Mouse (Mus musculus) limb, embryonic 12.5 days (tissue): ENCODE data around the gene Cpa1. TPM values are rescaled to one million over a fixed set of nuclear protein-coding genes. Genes with fewer than 3 reads are reported as not detected.

Experiments
- ATAC-seq: fragments of 200-750 bp; cut with Nextera tagmentation; 2 replicates; pipeline ENCODE4 v1.8.0; 2017; ENCODE audit warnings: low read depth, moderate TSS enrichment; ENCODE audit not compliant: insufficient number of reproducible peaks, insufficient read depth, low FRiP score, low TSS enrichment
- H3K27ac ChIP-seq: fragments of 300-500 bp; sonication (generic); 2 replicates; pipeline ENCODE4 v1.5.1; 2016; ENCODE audit warnings: mild to moderate bottlenecking, moderate library complexity
- H3K27me3 ChIP-seq: fragments of 300-500 bp; sonication (generic); 2 replicates; pipeline ENCODE4 v1.6.1; 2016; ENCODE audit warnings: mild to moderate bottlenecking, moderate library complexity
- H3K36me3 ChIP-seq: fragments of 300-500 bp; sonication (generic); 2 replicates; pipeline ENCODE4 v1.6.1; 2016; ENCODE audit warnings: mild to moderate bottlenecking, moderate library complexity
- H3K4me1 ChIP-seq: fragments of 300-500 bp; sonication (generic); replicated peaks from 2 replicates; pipeline ENCODE4 v1.6.1; 2016
- H3K4me2 ChIP-seq: fragments of 300-500 bp; sonication (generic); 2 replicates; pipeline ENCODE4 v1.6.1; 2016; ENCODE audit warnings: mild to moderate bottlenecking, moderate library complexity
- H3K4me3 ChIP-seq: fragments of 300-500 bp; sonication (generic); replicated peaks from 2 replicates; pipeline ENCODE4 v1.5.1; 2016; ENCODE audit warnings: mild to moderate bottlenecking
- H3K9ac ChIP-seq: fragments of 300-500 bp; sonication (generic); replicated peaks from 2 replicates; pipeline ENCODE4 v1.6.1; 2016; ENCODE audit warnings: mild to moderate bottlenecking, moderate library complexity
- H3K9me3 ChIP-seq: fragments of 300-500 bp; sonication (generic); 2 replicates; pipeline ENCODE4 v1.6.1; 2016; ENCODE audit warnings: mild to moderate bottlenecking, moderate library complexity
- WGBS: fragments of 180-500 bp; shearing (Covaris S2); methylation state at CpG from one replicate; pipeline ENCODE4 v1.1.7; 2016; 5-methylcytosine and 5-hydroxymethylcytosine counted together
- polyA plus RNA-seq: library from polyadenylated mRNA; unstranded; fragments of >200 nt; fragmentation: Nextera tagmentation; extraction: Ambion mirVana; gene quantifications from 2 replicates; pipeline ENCODE4 v1.2.1, GENCODE M21; 2016

Cpa1 gene
- polyA plus RNA-seq, 1 experiment from 2014 or later, result 0.40 TPM

- Histone ChIP-seq H3K4me1 (peaks cover 23% of the 10 kb centered on the region), H3K4me2 (no peak overlapping the region), H3K27ac (no peak overlapping the region), H3K9ac (no peak overlapping the region), H3K36me3 (no peaks in the 10 kb centered on the region), H3K4me3 (no peak overlapping the region), H3K27me3 (no peaks in the 10 kb centered on the region), H3K9me3 (no peaks in the 10 kb centered on the region)
- 52% methylated on average over 4 of the region's 4 CpGs for WGBS
- ATAC-seq, result no peak
Observed at GRCm38 (mm10) chr6:30621986-30622389, 17.0 kb upstream of the Cpa1 start.

GRCm38 (mm10) chr6:30624763-30625162, 14.3 kb upstream of the Cpa1 start:
- Histone ChIP-seq H3K4me2 (no peak overlapping the region), H3K9me3 (no peaks in the 10 kb centered on the region), H3K27ac (no peak overlapping the region; the same call in 1 of the 2 replicates), H3K27me3 (no peaks in the 10 kb centered on the region), H3K9ac (no peak overlapping the region), H3K4me1 (peaks cover 6% of the 10 kb centered on the region), H3K4me3 (no peak overlapping the region), H3K36me3 (no peaks in the 10 kb centered on the region)
- WGBS, result 81% methylated on average over 9 of the region's 9 CpGs
- no peak for ATAC-seq

- peaks cover 23% of the 10 kb centered on the region for H3K4me1 ChIP-seq
- peak; percentile 8; the same call in 1 of the 2 replicates for ATAC-seq
Observed at GRCm38 (mm10) chr6:30628152-30628551, 10.9 kb upstream of the Cpa1 start.

GRCm38 (mm10) chr6:30629989-30630388, 9.0 kb upstream of the Cpa1 start:
- Histone ChIP-seq H3K9ac (no peak overlapping the region), H3K9me3 (no peaks in the 10 kb centered on the region), H3K27me3 (no peaks in the 10 kb centered on the region), H3K27ac (no peak overlapping the region), H3K4me2 (no peak overlapping the region), H3K36me3 (no peaks in the 10 kb centered on the region), H3K4me3 (no peak overlapping the region), H3K4me1 (peaks cover 29% of the 10 kb centered on the region)
- 80% methylated on average over 1 of the region's 1 CpGs for WGBS
- no peak for ATAC-seq

More at GRCm38 (mm10) chr6:30628152-30628551, 10.9 kb upstream of the Cpa1 start:
- H3K9me3 ChIP-seq, result no peaks in the 10 kb centered on the region
- no peak overlapping the region for H3K9ac ChIP-seq
- WGBS, result 31% methylated on average over 6 of the region's 6 CpGs
- H3K27ac ChIP-seq, result peak overlapping the region; percentile 74; the same call in 1 of the 2 replicates
- H3K4me2 ChIP-seq, result no peak overlapping the region
- H3K27me3 ChIP-seq, result no peaks in the 10 kb centered on the region
- no peak overlapping the region for H3K4me3 ChIP-seq
- H3K36me3 ChIP-seq, result no peaks in the 10 kb centered on the region

- Histone ChIP-seq H3K27ac (peak overlapping the region; percentile 97), H3K4me2 (no peak overlapping the region), H3K36me3 (no peaks in the 10 kb centered on the region), H3K4me1 (peaks cover 50% of the 10 kb centered on the region), H3K9me3 (0 out of 2 replicates have a peak, but pooled peaks cover 5% of the 10 kb centered on the region), H3K4me3 (no peak overlapping the region), H3K27me3 (no peaks in the 10 kb centered on the region), H3K9ac (no peak overlapping the region)
- ATAC-seq, result no peak
- 23% methylated on average over 8 of the region's 8 CpGs for WGBS
Observed at GRCm38 (mm10) chr6:30635361-30635862, 3.6 kb upstream of the Cpa1 start.

- 0 out of 2 replicates have a peak, but pooled peaks have one; percentile 57 for ATAC-seq
- Histone ChIP-seq H3K4me1 (peaks cover 49% of the 10 kb centered on the region), H3K36me3 (no peaks in the 10 kb centered on the region), H3K4me3 (no peak overlapping the region), H3K9ac (no peak overlapping the region), H3K27ac (peak overlapping the region; percentile 97), H3K4me2 (no peak overlapping the region), H3K9me3 (0 out of 2 replicates have a peak, but pooled peaks cover 5% of the 10 kb centered on the region), H3K27me3 (no peaks in the 10 kb centered on the region)
- 39% methylated on average over 4 of the region's 4 CpGs for WGBS
Observed at GRCm38 (mm10) chr6:30636186-30636842, 2.7 kb upstream of the Cpa1 start.

- Histone ChIP-seq H3K9me3 (0 out of 2 replicates have a peak, but pooled peaks cover 5% of the 10 kb centered on the region), H3K4me1 (peaks cover 42% of the 10 kb centered on the region), H3K4me2 (no peak overlapping the region), H3K27me3 (no peaks in the 10 kb centered on the region), H3K4me3 (no peak overlapping the region), H3K27ac (peak overlapping the region; percentile 91), H3K36me3 (no peaks in the 10 kb centered on the region), H3K9ac (no peak overlapping the region)
- WGBS, result 44% methylated on average over 12 of the region's 12 CpGs
- ATAC-seq, result no peak; the same call in 1 of the 2 replicates
Observed at GRCm38 (mm10) chr6:30643694-30644460, 4.9 kb downstream of the Cpa1 start.

GRCm38 (mm10) chr6:30644462-30644861, 5.4 kb downstream of the Cpa1 start:
- H3K27me3 ChIP-seq, result no peaks in the 10 kb centered on the region
- H3K9me3 ChIP-seq, result 0 out of 2 replicates have a peak, but pooled peaks cover 5% of the 10 kb centered on the region
- H3K4me3 ChIP-seq, result no peak overlapping the region
- H3K9ac ChIP-seq, result no peak overlapping the region
- ATAC-seq, result no peak; the same call in 1 of the 2 replicates
- H3K4me1 ChIP-seq, result peaks cover 47% of the 10 kb centered on the region
- no peak overlapping the region for H3K4me2 ChIP-seq
- peak overlapping the region; percentile 91 for H3K27ac ChIP-seq
- 41% methylated on average over 3 of the region's 3 CpGs for WGBS
- no peaks in the 10 kb centered on the region for H3K36me3 ChIP-seq

GRCm38 (mm10) chr6:30645379-30645778, 6.4 kb downstream of the Cpa1 start:
- no peak for ATAC-seq
- Histone ChIP-seq H3K4me2 (no peak overlapping the region), H3K9me3 (no peaks in the 10 kb centered on the region), H3K9ac (no peak overlapping the region), H3K27ac (peak overlapping the region; percentile 91), H3K36me3 (no peaks in the 10 kb centered on the region), H3K4me1 (peaks cover 55% of the 10 kb centered on the region), H3K4me3 (no peak overlapping the region), H3K27me3 (no peaks in the 10 kb centered on the region)
- 38% methylated on average over 6 of the region's 6 CpGs for WGBS

GRCm38 (mm10) chr6:30649651-30650296, 10.8 kb downstream of the Cpa1 start:
- peaks cover 76% of the 10 kb centered on the region for H3K4me1 ChIP-seq

More at GRCm38 (mm10) chr6:30649651-30650296, 10.8 kb downstream of the Cpa1 start:
- Histone ChIP-seq H3K9me3 (no peaks in the 10 kb centered on the region), H3K4me3 (no peak overlapping the region), H3K27me3 (no peaks in the 10 kb centered on the region), H3K36me3 (no peaks in the 10 kb centered on the region), H3K9ac (no peak overlapping the region), H3K27ac (peak overlapping the region; percentile 13; the same call in 1 of the 2 replicates), H3K4me2 (no peak overlapping the region)
- ATAC-seq, result no peak
- WGBS, result 70% methylated on average over 11 of the region's 11 CpGs
